Comparison of ENCODE assay signal across 7 mouse cellular contexts in the genomic region with DNA sequence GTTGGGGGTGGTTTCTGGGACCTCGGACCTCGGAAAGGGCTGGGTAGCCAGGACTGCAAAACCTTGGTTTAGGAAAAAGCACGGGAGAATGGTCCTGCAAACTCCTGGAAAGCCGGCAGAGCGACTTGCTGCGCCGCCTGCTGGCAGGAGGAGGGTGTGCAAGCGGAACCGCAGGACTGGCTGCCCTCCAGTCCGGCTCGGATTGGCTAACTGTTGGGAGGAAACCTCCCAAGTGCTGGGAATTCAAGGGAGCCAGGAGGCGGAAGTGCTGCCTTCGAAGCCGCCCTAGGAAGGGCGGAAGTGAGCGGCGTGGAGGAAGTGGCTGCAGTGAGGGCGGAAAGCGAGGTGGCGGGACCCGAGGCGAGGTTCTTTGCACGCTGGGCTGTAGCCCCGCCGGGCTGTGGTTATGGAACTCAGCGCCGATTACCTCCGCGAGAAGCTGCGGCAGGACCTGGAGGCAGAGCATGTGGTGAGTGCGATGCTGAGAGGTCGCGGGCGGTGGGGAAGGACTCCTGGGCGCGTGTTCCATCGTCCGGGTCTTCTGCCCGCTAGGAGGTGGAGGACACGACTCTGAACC. TPM values are rescaled to one million over a fixed set of nuclear protein-coding genes. Genes with fewer than 3 reads are reported as not detected.
DNase-seq lines count a peak whose midpoint lies in the region; ATAC-seq lines count a peak whose summit lies in the region.

A gene (minus strand): TSS at position 154 of the 577 bp plus-strand sequence.

- peak within 1 kb of the TSS; percentile 96 for H3K27ac ChIP-seq in embryonic facial prominence, embryonic 12.5 days
- H3K27ac ChIP-seq in limb, embryonic 11.5 days (replicated peaks; ENCODE audit: low read depth, low read length), result peak within 1 kb of the TSS; percentile 93
- peak within 1 kb of the TSS; percentile 93 for H3K27ac ChIP-seq in midbrain, embryonic 14.5 days (replicated peaks; ENCODE audit: low read depth, low read length)

- no peaks in the 10 kb centered on the region for H3K27me3 ChIP-seq in embryonic facial prominence, embryonic 12.5 days
- H3K27me3 ChIP-seq in limb, embryonic 11.5 days (ENCODE audit: control insufficient read depth, insufficient read depth, low read length), result no peaks in the 10 kb centered on the region
- no peaks in the 10 kb centered on the region for H3K27me3 ChIP-seq in midbrain, embryonic 14.5 days (ENCODE audit: control insufficient read depth, insufficient read depth, low read length)

- H3K4me1 ChIP-seq in embryonic facial prominence, embryonic 12.5 days, result peaks cover 19% of the 10 kb centered on the region
- peaks cover 9% of the 10 kb centered on the region; the same call in 1 of the 2 replicates for H3K4me1 ChIP-seq in limb, embryonic 11.5 days (ENCODE audit: control insufficient read depth, insufficient read depth, low read length)
- H3K4me1 ChIP-seq in midbrain, embryonic 14.5 days (ENCODE audit: control insufficient read depth, insufficient read depth, low read length), result peaks cover 18% of the 10 kb centered on the region

- H3K36me3 ChIP-seq in embryonic facial prominence, embryonic 12.5 days, result peaks cover 32% of the 10 kb centered on the region
- peaks cover 9% of the 10 kb centered on the region for H3K36me3 ChIP-seq in limb, embryonic 11.5 days (ENCODE audit: control insufficient read depth, insufficient read depth, low read length)
- peaks cover 50% of the 10 kb centered on the region for H3K36me3 ChIP-seq in midbrain, embryonic 14.5 days (ENCODE audit: control insufficient read depth, insufficient read depth, low read length)

- H3K9ac ChIP-seq in embryonic facial prominence, embryonic 12.5 days, result peak within 1 kb of the TSS; percentile 83
- H3K9ac ChIP-seq in limb, embryonic 11.5 days (ENCODE audit: low read length), result peak within 1 kb of the TSS; percentile 90
- H3K9ac ChIP-seq in midbrain, embryonic 14.5 days (replicated peaks; ENCODE audit: low read length), result peak within 1 kb of the TSS; percentile 72

- WGBS in embryonic facial prominence, embryonic 12.5 days, result under 1% methylated on average over 40 of the region's 40 CpGs
- under 1% methylated on average over 39 of the region's 40 CpGs for WGBS in limb, embryonic 11.5 days
- WGBS in midbrain, embryonic 14.5 days, result 0% methylated on average over 40 of the region's 40 CpGs

- H3K9me3 ChIP-seq in embryonic facial prominence, embryonic 12.5 days, result no peaks in the 10 kb centered on the region
- H3K9me3 ChIP-seq in limb, embryonic 11.5 days (ENCODE audit: control insufficient read depth, low read length), result no peaks in the 10 kb centered on the region
- no peaks in the 10 kb centered on the region for H3K9me3 ChIP-seq in midbrain, embryonic 14.5 days (ENCODE audit: control insufficient read depth, low read length)

- peak within 1 kb of the TSS; percentile 82 for H3K4me2 ChIP-seq in embryonic facial prominence, embryonic 12.5 days (replicated peaks)
- peak within 1 kb of the TSS; percentile 95 for H3K4me2 ChIP-seq in limb, embryonic 11.5 days (ENCODE audit: low read depth, severe bottlenecking)
- H3K4me2 ChIP-seq in midbrain, embryonic 14.5 days (ENCODE audit: low read length), result peak within 1 kb of the TSS; percentile 89

- DNase-seq in adrenal gland, postnatal 25 days, result peak; percentile 93
- DNase-seq in heart, adult 11 months, result peak; percentile 99
- peak; percentile 92 for DNase-seq in kidney, adult 18-20 months
- peak; percentile 97 for DNase-seq in limb, embryonic 11.5 days (ENCODE audit: low spot score)
- DNase-seq in midbrain, embryonic 14.5 days, result peak; percentile 98
- peak; percentile 82 to 83 for DNase-seq in spleen, adult 18-20 months

- H3K4me3 ChIP-seq in embryonic facial prominence, embryonic 12.5 days, result peak within 1 kb of the TSS; percentile 78
- peak within 1 kb of the TSS; percentile 84 for H3K4me3 ChIP-seq in limb, embryonic 11.5 days (ENCODE audit: low read depth, low read length)
- peak within 1 kb of the TSS; percentile 67 for H3K4me3 ChIP-seq in midbrain, embryonic 14.5 days (replicated peaks; ENCODE audit: low read depth, low read length)

- ATAC-seq in embryonic facial prominence, embryonic 12.5 days (ENCODE audit: insufficient number of reproducible peaks, insufficient read depth, low FRiP score, low TSS enrichment), result peak; percentile 94
- peak; percentile 94 for ATAC-seq in limb, embryonic 11.5 days (ENCODE audit: insufficient number of reproducible peaks, low FRiP score, low TSS enrichment, low read depth)
- peak; percentile 95 for ATAC-seq in midbrain, embryonic 14.5 days (ENCODE audit: low FRiP score, low TSS enrichment)

RNA-seq across cellular contexts. Expression of the gene that starts here (rescaled TPM):
- 12.8 and 17.5 TPM in 2 replicates for total RNA-seq in adrenal gland, postnatal 25 days (2021)
- polyA plus RNA-seq in embryonic facial prominence, embryonic 12.5 days (2016; fragmentation: Nextera tagmentation; extraction: Ambion mirVana), result 13.4 and 13.5 TPM in 2 replicates
- polyA plus RNA-seq in limb, embryonic 11.5 days (2014; fragmentation: Nextera tagmentation; extraction: Ambion mirVana), result 8.8 and 9.3 TPM in 2 replicates
- polyA plus RNA-seq in midbrain, embryonic 14.5 days (2014; fragmentation: Nextera tagmentation; extraction: Ambion mirVana), result 10.6 and 13.7 TPM in 2 replicates

Comparison
In these comparisons a context has a peak if more than half of its experiments do, and no peak if none do; other contexts are left out.
1. Peak in every context shown above with its lines: DNase-seq, ATAC-seq, H3K4me3 ChIP-seq and H3K27ac ChIP-seq.